ENCODE assay signal across 8 mouse cellular contexts in genomic region chr5:52741391-52742111, GRCm38 (mm10). TPM values are rescaled to one million over a fixed set of nuclear protein-coding genes. Genes with fewer than 3 reads are reported as not detected.
A peak's percentile ranks its signal among the peaks of the same experiment; 100 is the strongest.
DNase-seq lines count a peak whose midpoint lies in the region; ATAC-seq and TF ChIP-seq lines count a peak whose summit lies in the region.

TSS of gene Pi4k2b (plus strand) at chr5:52741574.

- H3K4me3 ChIP-seq in embryonic facial prominence, embryonic 14.5 days (ENCODE audit: low read depth, low read length): peak within 1 kb of the TSS; percentile 86
- H3K4me3 ChIP-seq in kidney, embryonic 14.5 days (ENCODE audit: low read length): peak within 1 kb of the TSS; percentile 83
- H3K4me3 ChIP-seq in liver, adult 2 months (ENCODE audit: insufficient read depth, low read depth, low read length): peak within 1 kb of the TSS; percentile 91

- H3K9me3 ChIP-seq in embryonic facial prominence, embryonic 14.5 days (ENCODE audit: control insufficient read depth, low read length): no peaks in the 10 kb centered on the region
- H3K9me3 ChIP-seq in kidney, embryonic 14.5 days (ENCODE audit: control insufficient read depth, low read length): no peaks in the 10 kb centered on the region

- peaks cover 9% of the 10 kb centered on the region; the same call in 1 of the 2 replicates for H3K4me1 ChIP-seq in embryonic facial prominence, embryonic 14.5 days (ENCODE audit: control insufficient read depth, insufficient read depth, low read length)
- H3K4me1 ChIP-seq in kidney, embryonic 14.5 days (ENCODE audit: control insufficient read depth, insufficient read depth, low read length): 0 out of 2 replicates have a peak, but pooled peaks cover 3% of the 10 kb centered on the region
- H3K4me1 ChIP-seq in liver, adult 2 months (ENCODE audit: control insufficient read depth, insufficient read depth, low read length): peaks cover 7% of the 10 kb centered on the region

- peak; percentile 82 for DNase-seq in 3134 (ENCODE audit: extremely low read depth, insufficient read length, low spot score)
- peak; percentile 86 for DNase-seq in adrenal gland, postnatal 25 days
- peak; percentile 83 for DNase-seq in embryonic facial prominence, embryonic 14.5 days (ENCODE audit: low spot score)
- peak; percentile 73 to 75 for DNase-seq in heart, adult 9 months (ENCODE audit: low spot score in 2 of 2)
- DNase-seq in liver, adult 2 months (ENCODE audit: extremely low read depth, low read depth, low spot score): peak; percentile 58
- DNase-seq in spleen, postnatal 36 days (ENCODE audit: low spot score in 2 of 2): peak; percentile 83 to 87

- no peaks in the 10 kb centered on the region for H3K36me3 ChIP-seq in embryonic facial prominence, embryonic 14.5 days (ENCODE audit: control insufficient read depth, insufficient read depth, low read length)
- H3K36me3 ChIP-seq in kidney, embryonic 14.5 days (ENCODE audit: control insufficient read depth, insufficient read depth, low read length): peaks cover 5% of the 10 kb centered on the region; the same call in 1 of the 2 replicates
- peaks cover 3% of the 10 kb centered on the region for H3K36me3 ChIP-seq in liver, adult 2 months (ENCODE audit: control insufficient read depth, insufficient read depth, low read length)

- peak; percentile 62 for TF ChIP-seq POLR2A in liver, adult 2 months (IDR thresholded peaks at IDR 0.05; ENCODE audit: extremely low read depth, insufficient read depth, low read length)

- 0% methylated on average over 14 of the region's 75 CpGs for WGBS in embryonic facial prominence, embryonic 14.5 days
- under 1% methylated on average over 69 of the region's 75 CpGs for WGBS in kidney, embryonic 14.5 days
- WGBS in liver, adult 2 months: under 1% methylated on average over 73 of the region's 75 CpGs

- ATAC-seq in embryonic facial prominence, embryonic 14.5 days (ENCODE audit: low read depth): peak; percentile 94
- peak; percentile 96 for ATAC-seq in kidney, embryonic 14.5 days (ENCODE audit: low FRiP score, low TSS enrichment)
- peak; percentile 36; the same call in 1 of the 2 replicates for ATAC-seq in monocyte, adult 5-6 weeks (replicated peaks; ENCODE audit: insufficient number of reproducible peaks, low FRiP score, low TSS enrichment, poor library complexity, severe bottlenecking)

- peak within 1 kb of the TSS; percentile 84 for H3K27ac ChIP-seq in embryonic facial prominence, embryonic 14.5 days (replicated peaks; ENCODE audit: low read depth, low read length)
- H3K27ac ChIP-seq in kidney, embryonic 14.5 days (ENCODE audit: low read depth, low read length): peak within 1 kb of the TSS; percentile 71
- peak within 1 kb of the TSS; percentile 87 for H3K27ac ChIP-seq in liver, adult 2 months (replicated peaks; ENCODE audit: insufficient read depth, low read depth, low read length)

- TF ChIP-seq CTCF in liver, adult 2 months (IDR thresholded peaks at IDR 0.05; ENCODE audit: low read depth, low read length): no peak

- H3K9ac ChIP-seq in embryonic facial prominence, embryonic 14.5 days (ENCODE audit: low read depth, low read length): peak within 1 kb of the TSS; percentile 88
- peak within 1 kb of the TSS; percentile 90 for H3K9ac ChIP-seq in kidney, embryonic 14.5 days (ENCODE audit: low read depth, low read length)
- peak within 1 kb of the TSS; percentile 97 for H3K9ac ChIP-seq in liver, adult 2 months (ENCODE audit: low read depth, low read length)

- H3K4me2 ChIP-seq in embryonic facial prominence, embryonic 14.5 days (ENCODE audit: low read depth, low read length): peak within 1 kb of the TSS; percentile 73
- peak within 1 kb of the TSS; percentile 77 for H3K4me2 ChIP-seq in kidney, embryonic 14.5 days (replicated peaks; ENCODE audit: low read depth, low read length)

- H3K79me2 ChIP-seq in liver, adult 2 months (ENCODE audit: control insufficient read depth, insufficient read depth, low read length): peaks cover 4% of the 10 kb centered on the region; the same call in 1 of the 2 replicates

- no peaks in the 10 kb centered on the region for H3K27me3 ChIP-seq in embryonic facial prominence, embryonic 14.5 days (replicated peaks; ENCODE audit: control insufficient read depth, insufficient read depth, low read length)
- H3K27me3 ChIP-seq in kidney, embryonic 14.5 days (ENCODE audit: control insufficient read depth, insufficient read depth, low read length): no peaks in the 10 kb centered on the region
- no peaks in the 10 kb centered on the region for H3K27me3 ChIP-seq in liver, adult 2 months (ENCODE audit: control insufficient read depth, insufficient read depth, low read length)

RNA-seq across cellular contexts. Expression of gene Pi4k2b, which starts in this region (rescaled TPM):
- total RNA-seq in adrenal gland, postnatal 25 days (2021): 8.0 and 9.8 TPM in 2 replicates
- polyA plus RNA-seq in embryonic facial prominence, embryonic 14.5 days (2014; fragmentation: Nextera tagmentation; extraction: Ambion mirVana): 25.3 and 25.6 TPM in 2 replicates
- polyA plus RNA-seq in kidney, embryonic 14.5 days (2014; fragmentation: Nextera tagmentation; extraction: Ambion mirVana): 21.7 and 31.8 TPM in 2 replicates
- 25.4 and 30.0 TPM in 2 replicates for total RNA-seq in liver, adult 2 months (2014; rRNA removed)
- 10.3 and 14.9 TPM in 2 replicates for polyA plus RNA-seq in liver, adult 2 months (2012; rRNA removed)
- 10.7 to 27.5 TPM (median 22.0 TPM) in 3 replicates for total RNA-seq in monocyte, adult 5-6 weeks (2017)

Comparison
In these comparisons a context has a peak if more than half of its experiments do, and no peak if none do; other contexts are left out.
1. Peak in every context shown above with its lines: DNase-seq, ATAC-seq, H3K4me3 ChIP-seq and H3K27ac ChIP-seq.
2. ATAC-seq: peak in every context shown above with its lines; median percentile 96 in kidney, embryonic 14.5 days; 94 in embryonic facial prominence, embryonic 14.5 days; 36 in monocyte, adult 5-6 weeks.